Mouse (Mus musculus): ENCODE data around the gene Muc5b. TPM values are rescaled to one million over a fixed set of nuclear protein-coding genes. Genes with fewer than 3 reads are reported as not detected.
"Not testable (repeated sequence)": the region's sequence is repeated elsewhere in the genome, so short reads cannot be mapped to it uniquely, and the experiment has no call there.

Muc5b gene
- total and polyA plus RNA-seq, 3 experiments: not detected

DNA sequence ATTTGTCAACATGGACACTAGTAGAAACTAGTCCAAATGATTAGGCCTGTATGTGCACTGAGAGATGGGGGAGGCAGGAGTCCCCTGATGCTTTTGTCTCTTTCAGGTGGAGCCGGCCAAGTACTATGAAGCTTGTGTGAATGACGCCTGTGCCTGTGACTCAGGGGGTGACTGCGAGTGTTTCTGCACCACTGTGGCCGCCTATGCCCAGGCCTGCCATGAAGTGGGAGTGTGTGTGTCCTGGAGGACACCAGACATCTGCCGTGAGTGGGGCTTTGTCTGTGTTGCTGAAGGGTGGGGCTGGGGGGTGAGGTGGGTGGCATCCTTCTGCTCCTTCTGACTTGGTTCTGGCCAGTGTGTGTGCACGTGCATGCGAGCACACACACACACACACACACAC, 35.7 kb upstream of the Muc5b start:
- Histone ChIP-seq H3K36me3 (replicated peaks in 1 of 2; ENCODE audit: control insufficient read depth in 1 of 2, insufficient read depth in 1 of 2, low read length in 1 of 2) (no peaks in the 10 kb centered on the region), H3K4me1 (ENCODE audit: control insufficient read depth in 1 of 2, insufficient read depth in 2 of 2) (no peaks in the 10 kb centered on the region), H3K9me3 (replicated peaks; ENCODE audit: low read length) (peaks cover 3% of the 10 kb centered on the region), H3K4me2 (ENCODE audit: insufficient read depth, low read depth, poor library complexity, severe bottlenecking) (no peak overlapping the region), H3K27me3 (replicated peaks) (peaks cover 86% of the 10 kb centered on the region), H3K79me2 (replicated peaks; ENCODE audit: control insufficient read depth, extremely low read depth, insufficient read depth, poor library complexity, severe bottlenecking) (no peaks in the 10 kb centered on the region), H3K9ac (ENCODE audit: insufficient read depth, low read depth) (no peak overlapping the region), H3K4me3 (replicated peaks in 1 of 3; ENCODE audit: low read depth in 2 of 3, low read length in 2 of 3, poor library complexity in 1 of 3) (no peak overlapping the region), H3K27ac (ENCODE audit: insufficient read depth, low read depth) (no peak overlapping the region)
- TF ChIP-seq MAX (IDR thresholded peaks at IDR 0.05; ENCODE audit: low read length): no peak
- in situ Hi-C loops (cut with MboI; ENCODE audit: low pct_ligation_motif_present, low pct_unique_long_range_greater_than_20kb, low sequenced_read_pairs) (no loop called here), dilution Hi-C loops (cut with MboI; ENCODE audit: extremely low pct_ligation_motif_present, extremely low pct_unique_long_range_greater_than_20kb, low sequenced_read_pairs) (no loop called here)
- no peak for DNase-seq (ENCODE audit: extremely low read depth)

DNA sequence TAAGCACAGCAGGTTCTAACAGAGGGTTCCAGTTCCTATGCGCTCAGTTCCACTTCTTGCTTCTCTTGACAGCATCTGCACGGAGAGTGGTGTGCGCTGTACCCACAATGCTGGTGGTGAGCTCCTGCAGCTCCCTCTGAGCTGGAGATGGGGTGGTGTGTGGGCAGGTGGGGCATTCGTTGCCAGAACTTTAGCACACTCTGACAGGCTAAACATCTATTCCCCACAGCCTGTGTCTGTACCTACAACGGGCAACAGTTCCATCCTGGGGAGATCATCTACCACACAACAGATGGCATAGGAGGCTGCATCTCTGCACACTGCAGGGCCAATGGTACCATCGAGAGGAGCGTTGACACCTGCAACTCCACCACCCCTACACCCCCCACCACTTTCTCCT, 33.5 kb upstream of the Muc5b start:
- in situ Hi-C loops (cut with MboI; ENCODE audit: low pct_ligation_motif_present, low pct_unique_long_range_greater_than_20kb, low sequenced_read_pairs): no loop called here
- Histone ChIP-seq H3K9ac (ENCODE audit: insufficient read depth, low read depth) (no peak overlapping the region), H3K9me3 (replicated peaks; ENCODE audit: low read length) (no peaks in the 10 kb centered on the region), H3K4me1 (ENCODE audit: control insufficient read depth in 1 of 2, insufficient read depth in 2 of 2) (no peaks in the 10 kb centered on the region), H3K4me3 (replicated peaks in 1 of 3; ENCODE audit: low read depth in 2 of 3, low read length in 2 of 3, poor library complexity in 1 of 3) (no peak overlapping the region), H3K27me3 (replicated peaks) (peaks cover 68% of the 10 kb centered on the region), H3K79me2 (replicated peaks; ENCODE audit: control insufficient read depth, extremely low read depth, insufficient read depth, poor library complexity, severe bottlenecking) (no peaks in the 10 kb centered on the region), H3K4me2 (ENCODE audit: insufficient read depth, low read depth, poor library complexity, severe bottlenecking) (no peak overlapping the region), H3K27ac (ENCODE audit: insufficient read depth, low read depth) (no peak overlapping the region), H3K36me3 (replicated peaks in 1 of 2; ENCODE audit: control insufficient read depth in 1 of 2, insufficient read depth in 1 of 2, low read length in 1 of 2) (no peaks in the 10 kb centered on the region)
- DNase-seq (ENCODE audit: extremely low read depth): no peak
- TF ChIP-seq RCOR1 (conservative IDR thresholded peaks at IDR 0.05; ENCODE audit: low read depth, low read length): no peak
- TF ChIP-seq USF2 (conservative IDR thresholded peaks at IDR 0.05; ENCODE audit: low read depth, low read length): no peak
- no peak for TF ChIP-seq CTCF (conservative IDR thresholded peaks at IDR 0.05 in 1 of 2, IDR thresholded peaks at IDR 0.05 in 1 of 2; ENCODE audit: low read depth in 2 of 2, low read length in 2 of 2)
- TF ChIP-seq SIN3A (IDR thresholded peaks at IDR 0.05; ENCODE audit: low read length): no peak
- TF ChIP-seq MAFK (IDR thresholded peaks at IDR 0.05; ENCODE audit: insufficient replicate concordance, low read length): no peak
- TF ChIP-seq ELF1 (IDR thresholded peaks at IDR 0.05; ENCODE audit: low read depth, low read length): no peak
- no peak for TF ChIP-seq EP300 (IDR thresholded peaks at IDR 0.05; ENCODE audit: low read length)
- TF ChIP-seq RAD21 (IDR thresholded peaks at IDR 0.05; ENCODE audit: low read depth, low read length): no peak
- TF ChIP-seq ETS1 (conservative IDR thresholded peaks at IDR 0.05; ENCODE audit: low read depth, low read length): no peak
- TF ChIP-seq POLR2AphosphoS2 (IDR thresholded peaks at IDR 0.05; ENCODE audit: low read depth, low read length): no peak
- TF ChIP-seq CHD1 (IDR thresholded peaks at IDR 0.05; ENCODE audit: low read depth, low read length): no peak
- no peak for TF ChIP-seq UBTF (IDR thresholded peaks at IDR 0.05; ENCODE audit: low read depth, low read length)
- no peak for TF ChIP-seq POLR2A (IDR thresholded peaks at IDR 0.05; ENCODE audit: low read depth, low read length)
- no peak for TF ChIP-seq HCFC1 (IDR thresholded peaks at IDR 0.05; ENCODE audit: low read depth, low read length)
- TF ChIP-seq CHD2 (IDR thresholded peaks at IDR 0.05; ENCODE audit: low read length): no peak
- dilution Hi-C loops (cut with MboI; ENCODE audit: extremely low pct_ligation_motif_present, extremely low pct_unique_long_range_greater_than_20kb, low sequenced_read_pairs): no loop called here

DNA sequence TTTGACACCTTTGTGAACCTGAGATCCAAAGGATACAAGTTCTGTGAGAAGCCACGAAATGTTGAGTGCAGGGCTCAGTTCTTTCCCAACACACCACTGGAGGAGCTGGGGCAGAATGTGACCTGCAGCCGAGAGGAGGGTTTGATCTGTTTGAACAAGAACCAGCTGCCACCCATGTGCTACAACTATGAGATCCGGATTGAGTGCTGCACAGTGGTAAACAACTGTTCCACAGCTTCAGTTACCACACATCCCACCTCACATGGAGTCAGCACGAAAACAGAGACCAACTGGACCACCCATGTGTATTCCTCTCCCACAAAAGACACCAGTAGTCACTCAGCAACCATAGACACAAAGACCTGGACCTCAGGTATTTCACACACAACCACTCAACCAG, 31.0 kb upstream of the Muc5b start:
- H3K4me3 ChIP-seq (replicated peaks in 1 of 3; ENCODE audit: low read depth in 2 of 3, low read length in 2 of 3, poor library complexity in 1 of 3); H3K79me2 ChIP-seq (replicated peaks; ENCODE audit: control insufficient read depth, extremely low read depth, insufficient read depth, poor library complexity, severe bottlenecking); H3K9me3 ChIP-seq (replicated peaks; ENCODE audit: low read length); H3K36me3 ChIP-seq (replicated peaks in 1 of 2; ENCODE audit: control insufficient read depth in 1 of 2, insufficient read depth in 1 of 2, low read length in 1 of 2); dilution Hi-C loops (cut with MboI; ENCODE audit: extremely low pct_ligation_motif_present, extremely low pct_unique_long_range_greater_than_20kb, low sequenced_read_pairs); H3K4me2 ChIP-seq (ENCODE audit: insufficient read depth, low read depth, poor library complexity, severe bottlenecking); in situ Hi-C loops (cut with MboI; ENCODE audit: low pct_ligation_motif_present, low pct_unique_long_range_greater_than_20kb, low sequenced_read_pairs); H3K9ac ChIP-seq (ENCODE audit: insufficient read depth, low read depth); H3K27ac ChIP-seq (ENCODE audit: insufficient read depth, low read depth); DNase-seq (ENCODE audit: extremely low read depth); H3K4me1 ChIP-seq (ENCODE audit: control insufficient read depth in 1 of 2, insufficient read depth in 2 of 2): not testable (repeated sequence)
- peaks cover 71% of the 10 kb centered on the region for H3K27me3 ChIP-seq (replicated peaks)

DNA sequence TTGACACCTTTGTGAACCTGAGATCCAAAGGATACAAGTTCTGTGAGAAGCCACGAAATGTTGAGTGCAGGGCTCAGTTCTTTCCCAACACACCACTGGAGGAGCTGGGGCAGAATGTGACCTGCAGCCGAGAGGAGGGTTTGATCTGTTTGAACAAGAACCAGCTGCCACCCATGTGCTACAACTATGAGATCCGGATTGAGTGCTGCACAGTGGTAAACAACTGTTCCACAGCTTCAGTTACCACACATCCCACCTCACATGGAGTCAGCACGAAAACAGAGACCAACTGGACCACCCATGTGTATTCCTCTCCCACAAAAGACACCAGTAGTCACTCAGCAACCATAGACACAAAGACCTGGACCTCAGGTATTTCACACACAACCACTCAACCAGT, 28.9 kb upstream of the Muc5b start:
- DNase-seq (ENCODE audit: extremely low read depth); dilution Hi-C loops (cut with MboI; ENCODE audit: extremely low pct_ligation_motif_present, extremely low pct_unique_long_range_greater_than_20kb, low sequenced_read_pairs); H3K9me3 ChIP-seq (replicated peaks; ENCODE audit: low read length); H3K79me2 ChIP-seq (replicated peaks; ENCODE audit: control insufficient read depth, extremely low read depth, insufficient read depth, poor library complexity, severe bottlenecking); H3K4me1 ChIP-seq (ENCODE audit: control insufficient read depth in 1 of 2, insufficient read depth in 2 of 2); H3K4me3 ChIP-seq (replicated peaks in 1 of 3; ENCODE audit: low read depth in 2 of 3, low read length in 2 of 3, poor library complexity in 1 of 3); H3K9ac ChIP-seq (ENCODE audit: insufficient read depth, low read depth); in situ Hi-C loops (cut with MboI; ENCODE audit: low pct_ligation_motif_present, low pct_unique_long_range_greater_than_20kb, low sequenced_read_pairs); H3K4me2 ChIP-seq (ENCODE audit: insufficient read depth, low read depth, poor library complexity, severe bottlenecking); H3K36me3 ChIP-seq (replicated peaks in 1 of 2; ENCODE audit: control insufficient read depth in 1 of 2, insufficient read depth in 1 of 2, low read length in 1 of 2); H3K27ac ChIP-seq (ENCODE audit: insufficient read depth, low read depth): not testable (repeated sequence)
- peaks cover 70% of the 10 kb centered on the region for H3K27me3 ChIP-seq (replicated peaks)

Data from CH12.LX (cell line).